Mouse (Mus musculus) lung, postnatal 0 days (tissue): ENCODE results near the gene Gria1.

Experiments used
- CTCF ChIP-seq: IDR thresholded peaks from 2 replicates; pipeline ENCODE4 v1.5.1; 2016; ENCODE audit warnings: antibody characterized with exemption, mild to moderate bottlenecking
- EP300 ChIP-seq: IDR thresholded peaks from 2 replicates; pipeline ENCODE4 v1.6.1; 2016; ENCODE audit warnings: antibody characterized with exemption, mild to moderate bottlenecking, control low read depth

GRCm38 (mm10) chr11:57201245-57201976, 190.2 kb downstream of the Gria1 start:
- TF ChIP-seq EP300 (no peak), CTCF (no peak)
